Mouse (Mus musculus): ENCODE results near the gene D10Jhu81e.

DNA sequence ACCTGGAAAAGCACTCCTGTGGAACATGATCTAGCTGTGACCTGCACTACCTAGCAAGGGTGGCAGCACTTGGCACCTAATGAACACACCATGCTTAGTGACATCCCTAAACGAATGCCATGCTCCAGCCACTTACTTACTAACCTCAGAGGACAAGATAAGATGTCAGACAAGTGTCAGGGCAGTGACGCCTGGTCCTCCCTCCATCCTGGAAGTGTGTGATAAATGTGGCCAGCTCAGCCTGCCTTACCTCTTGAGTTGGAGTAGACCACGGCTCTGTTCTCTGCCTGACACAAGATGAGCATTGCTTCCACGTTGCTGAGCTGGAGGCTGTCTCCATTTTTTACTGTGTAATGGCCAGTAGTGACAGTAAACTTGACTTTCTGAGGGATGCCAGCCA lies 31.6 kb upstream of the D10Jhu81e start:
- TF ChIP-seq POLR2A (IDR thresholded peaks at IDR 0.05; ENCODE audit: insufficient read depth, low read length) (no peak), CTCF (IDR thresholded peaks at IDR 0.05; ENCODE audit: low read depth, low read length) (no peak), EP300 (IDR thresholded peaks at IDR 0.05; ENCODE audit: insufficient read depth, low read depth, low read length) (no peak)

Data from ES-Bruce4 (cell line).